Mouse (Mus musculus) intestine, embryonic 16.5 days (tissue): ENCODE results near the gene Homez. TPM values are rescaled to one million over a fixed set of nuclear protein-coding genes. Genes with fewer than 3 reads are reported as not detected.

ENCODE experiments used
- ATAC-seq: fragments of 200-750 bp; cut with Nextera tagmentation; 2 replicates; pipeline ENCODE4 v1.8.0; 2017; ENCODE audit warnings: moderate TSS enrichment, moderate library complexity
- H3K27ac ChIP-seq: fragments of 300-500 bp; sonication (generic); 2 replicates; pipeline ENCODE4 v1.5.1; 2014; ENCODE audit warnings: mild to moderate bottlenecking, low read length
- H3K27me3 ChIP-seq: fragments of 300-500 bp; sonication (generic); replicated peaks from 2 replicates; pipeline ENCODE4 v1.6.1; 2014; ENCODE audit warnings: low read length, control low read depth, mixed read lengths; ENCODE audit not compliant: control insufficient read depth, insufficient read depth
- H3K36me3 ChIP-seq: fragments of 300-500 bp; sonication (generic); 2 replicates; pipeline ENCODE4 v1.6.1; 2014; ENCODE audit warnings: low read length, control low read depth; ENCODE audit not compliant: control insufficient read depth, insufficient read depth
- H3K4me1 ChIP-seq: fragments of 300-500 bp; sonication (generic); 2 replicates; pipeline ENCODE4 v1.6.1; 2014; ENCODE audit warnings: low read length, control low read depth, mixed read lengths; ENCODE audit not compliant: control insufficient read depth, insufficient read depth
- H3K4me2 ChIP-seq: fragments of 300-500 bp; sonication (generic); 2 replicates; pipeline ENCODE4 v1.6.1; 2014; ENCODE audit warnings: low read depth, low read length, control low read depth
- H3K4me3 ChIP-seq: fragments of 300-500 bp; sonication (generic); 2 replicates; pipeline ENCODE4 v1.5.1; 2014; ENCODE audit warnings: mild to moderate bottlenecking, low read length
- H3K9ac ChIP-seq: fragments of 300-500 bp; sonication (generic); 2 replicates; pipeline ENCODE4 v1.6.1; 2014; ENCODE audit warnings: low read depth, low read length
- H3K9me3 ChIP-seq: fragments of 300-500 bp; sonication (generic); 2 replicates; pipeline ENCODE4 v1.6.1; 2016; ENCODE audit warnings: low read length, control low read depth; ENCODE audit not compliant: control insufficient read depth
- WGBS: fragments of 180-500 bp; shearing (Covaris S2); extraction: QIAGEN DNeasy Blood & Tissue Kit; methylation state at CpG from one replicate; pipeline ENCODE4 v1.1.7; 2014; 5-methylcytosine and 5-hydroxymethylcytosine counted together
- polyA plus RNA-seq: library from polyadenylated mRNA; unstranded; fragments of >200 nt; fragmentation: Nextera tagmentation; extraction: Ambion mirVana; gene quantifications from 2 replicates; pipeline ENCODE4 v1.2.1, GENCODE M21; 2015

Homez gene
- polyA plus RNA-seq, 1 experiment from 2014 or later, result 10.2 TPM

GRCm38 (mm10) chr14:54894296-54895151, 23.8 kb upstream of the Homez start:
- H3K4me2 ChIP-seq, result peak overlapping the region; percentile 73

GRCm38 (mm10) chr14:54893651-54894181, 23.0 kb upstream of the Homez start:
- H3K4me1 ChIP-seq, result peaks cover 9% of the 10 kb centered on the region; the same call in 1 of the 2 replicates
- peak overlapping the region; percentile 99 for H3K9ac ChIP-seq
- peak overlapping the region; percentile 92 for H3K4me3 ChIP-seq

More at GRCm38 (mm10) chr14:54894296-54895151, 23.8 kb upstream of the Homez start:
- Histone ChIP-seq H3K4me1 (peaks cover 9% of the 10 kb centered on the region; the same call in 1 of the 2 replicates), H3K4me3 (peak overlapping the region; percentile 92), H3K27ac (peak overlapping the region; percentile 96), H3K36me3 (peaks cover 11% of the 10 kb centered on the region; the same call in 1 of the 2 replicates), H3K9ac (peak overlapping the region; percentile 99), H3K9me3 (no peaks in the 10 kb centered on the region), H3K27me3 (no peaks in the 10 kb centered on the region)
- peak; percentile 71 for ATAC-seq
- WGBS, result under 1% methylated on average over 51 of the region's 54 CpGs

GRCm38 (mm10) chr14:54892200-54892599, 21.4 kb upstream of the Homez start, which contains the start of gene Pabpn1:
Gene Pabpn1, plus strand, starts transcription at chr14:54892500.
- WGBS, result 95% methylated on average over 3 of the region's 3 CpGs
- Histone ChIP-seq H3K27me3 (no peaks in the 10 kb centered on the region), H3K4me2 (peak within 1 kb of the TSS; percentile 47), H3K4me3 (peak within 1 kb of the TSS; percentile 92), H3K9ac (peak within 1 kb of the TSS; percentile 58; the same call in 1 of the 2 replicates), H3K9me3 (no peaks in the 10 kb centered on the region), H3K27ac (peak within 1 kb of the TSS; percentile 75), H3K36me3 (peaks cover 5% of the 10 kb centered on the region; the same call in 1 of the 2 replicates), H3K4me1 (peaks cover 9% of the 10 kb centered on the region; the same call in 1 of the 2 replicates)
- ATAC-seq, result no peak

More at GRCm38 (mm10) chr14:54893651-54894181, 23.0 kb upstream of the Homez start:
- WGBS, result under 1% methylated on average over 38 of the region's 38 CpGs
- ATAC-seq, result peak; percentile 99
- H3K4me2 ChIP-seq, result peak overlapping the region; percentile 47
- no peaks in the 10 kb centered on the region for H3K9me3 ChIP-seq
- H3K36me3 ChIP-seq, result peaks cover 11% of the 10 kb centered on the region; the same call in 1 of the 2 replicates
- peak overlapping the region; percentile 96 for H3K27ac ChIP-seq
- H3K27me3 ChIP-seq, result no peaks in the 10 kb centered on the region

GRCm38 (mm10) chr14:54885309-54885708, 14.5 kb upstream of the Homez start:
- Histone ChIP-seq H3K36me3 (peaks cover 4% of the 10 kb centered on the region; the same call in 1 of the 2 replicates), H3K27me3 (no peaks in the 10 kb centered on the region), H3K27ac (no peak overlapping the region), H3K4me1 (peaks cover 21% of the 10 kb centered on the region), H3K4me2 (peak overlapping the region; percentile 77), H3K9me3 (no peaks in the 10 kb centered on the region), H3K4me3 (peak overlapping the region; percentile 66; the same call in 1 of the 2 replicates), H3K9ac (peak overlapping the region; percentile 45; the same call in 1 of the 2 replicates)
- no peak for ATAC-seq
- WGBS, result 82% methylated on average over 11 of the region's 11 CpGs

GRCm38 (mm10) chr14:54884022-54884712, 13.4 kb upstream of the Homez start:
- Histone ChIP-seq H3K9me3 (no peaks in the 10 kb centered on the region), H3K27ac (peak overlapping the region; percentile 93), H3K27me3 (no peaks in the 10 kb centered on the region), H3K4me2 (peak overlapping the region; percentile 77), H3K4me1 (peaks cover 21% of the 10 kb centered on the region), H3K9ac (peak overlapping the region; percentile 84), H3K36me3 (peaks cover 4% of the 10 kb centered on the region; the same call in 1 of the 2 replicates), H3K4me3 (peak overlapping the region; percentile 66)
- 13% methylated on average over 21 of the region's 21 CpGs for WGBS
- peak; percentile 22; the same call in 1 of the 2 replicates for ATAC-seq

- Histone ChIP-seq H3K4me1 (peaks cover 21% of the 10 kb centered on the region), H3K4me3 (peak within 1 kb of the TSS; percentile 66), H3K9me3 (no peaks in the 10 kb centered on the region), H3K9ac (peak within 1 kb of the TSS; percentile 84), H3K36me3 (peaks cover 4% of the 10 kb centered on the region; the same call in 1 of the 2 replicates), H3K4me2 (peak within 1 kb of the TSS; percentile 77), H3K27me3 (no peaks in the 10 kb centered on the region), H3K27ac (peak within 1 kb of the TSS; percentile 95)
- peak; percentile 94 for ATAC-seq
- under 1% methylated on average over 27 of the region's 27 CpGs for WGBS
These were observed 12.6 kb upstream of the Homez start, which contains the start of the genes Bcl2l2 and Gm20521 for GRCm38 (mm10) chr14:54883154-54884021. Gene Bcl2l2, plus strand, starts transcription at chr14:54883377. Gene Gm20521, plus strand, starts transcription at chr14:54883441.

GRCm38 (mm10) chr14:54877048-54877715, 6.4 kb upstream of the Homez start, which contains the start of gene Ppp1r3e:
Gene Ppp1r3e, minus strand, starts transcription at chr14:54877550.
- H3K4me2 ChIP-seq, result peak within 1 kb of the TSS; percentile 94
- peak within 1 kb of the TSS; percentile 81 for H3K9ac ChIP-seq
- H3K4me1 ChIP-seq, result peaks cover 12% of the 10 kb centered on the region
- peak within 1 kb of the TSS; percentile 82 for H3K4me3 ChIP-seq
- H3K9me3 ChIP-seq, result no peaks in the 10 kb centered on the region
- under 1% methylated on average over 56 of the region's 61 CpGs for WGBS
- peak within 1 kb of the TSS; percentile 88 for H3K27ac ChIP-seq
- H3K36me3 ChIP-seq, result no peaks in the 10 kb centered on the region
- peak; percentile 87 for ATAC-seq
- H3K27me3 ChIP-seq, result no peaks in the 10 kb centered on the region
